Mouse (Mus musculus) gastrocnemius, adult 18-20 months (tissue): Measurements from ENCODE around the gene Slc25a10. TPM values are rescaled to one million over a fixed set of nuclear protein-coding genes. Genes with fewer than 3 reads are reported as not detected.

Experiments
- DNase-seq: peaks from one replicate; pipeline ENCODE4 v3.0.0; 2021; ENCODE audit warnings: low spot score
- total RNA-seq, 2 experiments: library from RNA; stranded (reverse); gene quantifications; 2 replicates each; pipeline ENCODE4 v1.2.3; 2021

Gene Slc25a10
- total RNA-seq, 2 experiments from 2014 or later = 3.3 to 4.5 TPM

- DNase-seq = peak; percentile 89
Measured at GRCm38 (mm10) chr11:120484265-120484981, 7.2 kb upstream of the Slc25a10 start, which contains the start of gene Mrpl12. Gene Mrpl12, plus strand, starts transcription at chr11:120484613.

DNA sequence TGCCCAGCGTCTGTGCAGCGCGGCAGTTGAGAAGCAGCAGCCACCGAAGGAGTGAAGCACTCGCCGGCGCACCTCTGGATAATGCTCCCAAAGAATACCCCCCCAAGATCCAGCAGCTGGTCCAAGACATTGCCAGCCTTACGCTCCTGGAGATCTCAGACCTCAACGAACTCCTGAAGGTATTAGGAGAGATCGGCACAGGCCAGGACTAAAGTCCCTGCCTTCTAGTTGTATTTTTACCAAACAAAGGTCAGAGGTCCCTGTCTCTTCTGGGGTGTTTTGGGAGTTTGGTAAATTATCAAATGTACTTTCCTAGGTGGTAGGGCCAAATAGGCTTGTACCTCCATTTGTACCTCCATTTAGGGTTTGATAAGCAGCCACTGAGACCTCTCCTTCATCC lies 6.4 kb upstream of the Slc25a10 start:
- no peak for DNase-seq

DNA sequence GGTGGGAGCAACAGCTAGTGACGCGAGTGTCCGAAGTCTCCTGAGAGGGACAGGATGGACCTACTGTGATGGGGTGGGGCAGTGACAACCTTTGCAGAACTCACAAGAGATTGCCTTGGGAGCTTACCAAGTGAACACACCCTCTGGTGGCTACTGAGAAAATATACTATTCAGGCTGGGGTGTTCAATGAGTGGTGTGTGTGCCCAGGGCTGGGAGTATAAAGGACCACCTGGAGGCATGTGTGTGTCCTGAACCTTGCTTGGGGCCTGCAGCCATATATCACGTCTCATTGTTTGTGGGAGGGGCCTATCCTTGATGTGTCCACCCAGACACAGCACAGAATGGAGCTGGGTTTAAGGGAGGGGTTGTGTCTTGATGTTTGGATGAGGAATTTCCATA lies 3.1 kb upstream of the Slc25a10 start:
- DNase-seq = no peak

DNA sequence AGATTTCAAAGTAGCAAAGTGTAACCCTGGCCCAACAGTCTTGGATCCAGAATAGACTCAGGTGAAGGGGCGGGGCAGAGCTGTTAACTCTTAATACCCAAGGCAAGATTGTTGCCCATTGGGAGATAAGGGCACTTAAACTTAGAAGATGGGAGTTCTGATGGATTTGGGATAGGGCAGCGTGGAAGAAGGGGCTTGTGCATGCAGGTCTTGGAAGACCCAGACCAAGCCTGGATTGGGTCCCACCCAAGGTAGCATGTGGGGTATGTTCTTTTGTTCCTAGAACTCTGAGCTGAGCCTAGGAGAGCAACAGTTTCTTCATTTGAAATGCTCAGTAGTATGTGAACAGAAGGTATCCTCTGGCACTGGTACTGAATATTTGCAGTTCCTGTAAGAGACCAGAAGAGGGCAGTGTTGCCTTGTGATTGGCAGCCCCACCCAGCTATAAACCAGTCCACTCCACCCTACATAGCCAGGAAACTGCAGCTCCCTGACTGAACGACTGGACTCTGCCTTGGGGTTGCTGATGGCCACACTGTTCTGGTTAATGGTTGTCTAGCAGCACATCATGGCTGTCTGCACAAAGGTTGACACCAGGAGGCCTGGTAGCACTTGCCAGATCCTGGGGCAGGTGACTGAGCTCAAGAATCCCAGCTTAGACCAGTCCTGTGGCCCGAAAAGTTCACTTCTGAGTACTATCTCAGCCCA lies 2.4 kb upstream of the Slc25a10 start:
- peak; percentile 83 for DNase-seq

DNA sequence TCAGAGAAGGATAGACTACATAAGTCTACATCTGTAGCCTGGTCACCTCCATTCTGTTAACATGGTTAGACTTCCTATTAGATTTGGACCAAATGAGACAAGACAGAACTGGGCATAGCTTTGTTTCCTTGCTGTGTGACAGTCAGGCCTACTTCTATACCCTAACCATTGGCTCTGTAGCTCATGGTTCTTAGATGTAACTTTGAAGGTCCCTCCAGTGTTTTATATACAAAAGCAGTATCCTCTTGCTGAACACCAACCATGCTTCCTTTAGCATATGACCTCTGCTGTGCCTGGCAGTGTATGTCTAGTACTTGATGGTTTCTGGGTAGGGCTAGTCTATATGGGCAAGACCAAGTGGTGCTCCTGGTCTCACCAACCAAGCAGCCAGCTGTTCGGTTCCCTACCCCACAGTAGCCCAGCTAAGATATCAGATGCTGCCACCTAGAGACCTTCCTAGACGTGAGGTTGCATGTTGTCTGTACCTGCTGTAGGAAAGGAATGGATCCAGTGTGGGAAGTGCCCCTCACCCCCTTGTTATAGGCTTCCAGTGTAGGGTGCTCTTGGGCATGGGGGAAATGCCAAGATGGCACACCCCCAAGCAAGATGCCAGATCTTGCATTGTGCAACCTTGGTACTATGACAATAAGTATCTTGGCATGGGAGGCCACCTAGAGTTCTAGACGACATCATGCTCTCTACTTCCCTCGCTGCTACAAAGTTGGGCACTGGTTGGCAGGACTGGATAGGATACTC lies 1.2 kb upstream of the Slc25a10 start:
- no peak for DNase-seq

DNA sequence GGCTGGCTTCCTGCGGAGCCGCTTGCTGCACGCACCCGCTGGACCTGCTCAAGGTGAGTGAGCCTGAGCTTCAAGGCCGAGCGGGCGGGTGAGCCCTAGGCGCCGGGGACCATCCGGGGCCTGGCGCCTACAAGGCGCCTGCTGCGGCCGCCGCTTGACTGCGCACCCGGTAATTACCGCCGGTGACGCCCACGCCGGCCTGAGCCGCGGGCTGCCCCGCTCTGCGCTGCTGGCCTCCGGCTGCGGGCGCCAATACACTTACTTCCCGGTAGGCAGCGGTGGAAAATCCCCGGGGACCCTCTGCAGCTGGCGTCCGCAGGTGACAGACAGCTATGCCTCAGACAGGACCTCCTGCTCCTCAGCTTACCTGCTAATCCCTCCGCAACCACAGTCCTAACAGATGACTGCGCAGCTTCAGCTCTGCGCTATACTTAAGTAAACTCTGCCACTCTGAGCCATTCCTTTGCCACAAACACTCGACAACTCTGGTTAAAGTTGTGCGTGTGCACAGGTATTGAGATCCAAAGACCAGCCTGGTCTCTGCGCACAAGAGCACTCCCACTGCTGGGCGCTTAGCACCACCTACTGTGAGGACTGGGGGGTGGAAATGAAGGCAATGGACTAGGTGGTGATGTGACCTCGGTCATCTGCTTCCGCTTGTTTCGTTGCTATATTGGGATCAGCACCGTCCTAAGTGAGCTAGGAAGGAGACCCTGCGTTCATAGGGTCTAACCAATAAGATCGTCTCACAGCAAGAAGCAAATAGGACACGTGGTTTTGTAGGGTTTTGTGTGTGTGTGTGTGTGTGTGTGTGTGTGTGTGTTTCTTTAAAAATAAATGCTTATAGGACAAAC lies 611 bp downstream of the Slc25a10 start:
- peak; percentile 22 for DNase-seq

- DNase-seq = no peak
Measured at GRCm38 (mm10) chr11:120492878-120493203, 1.2 kb downstream of the Slc25a10 start.

DNA sequence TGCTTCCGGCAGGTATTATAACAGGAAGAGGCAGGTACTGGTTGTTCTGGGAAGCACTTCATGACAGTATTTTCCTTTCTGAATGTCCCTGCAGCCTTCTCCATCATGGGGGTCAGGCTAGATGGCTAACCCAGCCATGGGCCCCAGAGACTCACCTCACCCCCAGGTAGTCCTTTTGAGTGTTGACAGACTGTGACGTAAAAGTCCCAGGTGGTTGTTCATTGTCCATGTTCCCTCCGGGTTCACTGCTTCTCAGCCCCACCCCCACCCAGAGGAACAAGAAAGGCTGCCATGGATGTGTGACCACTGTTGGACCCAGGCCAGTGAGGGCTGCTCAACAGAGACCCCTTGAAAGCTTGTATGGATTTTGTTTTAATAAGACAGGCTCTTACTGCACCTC lies 1.7 kb downstream of the Slc25a10 start:
- no peak for DNase-seq

- no peak for DNase-seq
Measured at GRCm38 (mm10) chr11:120493911-120494310, 2.3 kb downstream of the Slc25a10 start.

- no peak for DNase-seq
Measured at GRCm38 (mm10) chr11:120497436-120497835, 5.8 kb downstream of the Slc25a10 start.

DNA sequence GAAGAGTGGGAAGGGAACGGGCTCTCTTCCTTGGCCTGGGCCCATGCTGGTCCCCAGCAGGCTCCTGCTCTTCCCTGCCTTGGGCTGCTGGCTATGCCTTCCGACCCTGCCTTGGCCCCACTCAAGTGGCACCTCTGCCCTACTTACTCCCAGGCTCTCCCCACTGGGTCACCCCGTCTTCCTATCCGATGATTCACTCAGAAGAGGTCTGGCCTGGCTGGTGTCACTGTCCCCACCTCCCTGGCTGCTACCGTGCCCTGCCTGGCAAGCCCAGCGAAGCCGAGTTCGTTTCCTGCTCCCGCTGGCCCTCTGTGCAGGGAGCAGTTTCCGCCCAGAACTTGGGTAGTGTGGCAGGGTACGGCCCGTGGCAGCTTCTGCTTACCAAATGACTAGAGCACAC lies 6.6 kb downstream of the Slc25a10 start:
- DNase-seq = no peak

- DNase-seq = no peak
Measured at GRCm38 (mm10) chr11:120498891-120499290, 7.3 kb downstream of the Slc25a10 start.

GRCm38 (mm10) chr11:120499894-120500293 lies 8.3 kb downstream of the Slc25a10 start:
- no peak for DNase-seq

DNA sequence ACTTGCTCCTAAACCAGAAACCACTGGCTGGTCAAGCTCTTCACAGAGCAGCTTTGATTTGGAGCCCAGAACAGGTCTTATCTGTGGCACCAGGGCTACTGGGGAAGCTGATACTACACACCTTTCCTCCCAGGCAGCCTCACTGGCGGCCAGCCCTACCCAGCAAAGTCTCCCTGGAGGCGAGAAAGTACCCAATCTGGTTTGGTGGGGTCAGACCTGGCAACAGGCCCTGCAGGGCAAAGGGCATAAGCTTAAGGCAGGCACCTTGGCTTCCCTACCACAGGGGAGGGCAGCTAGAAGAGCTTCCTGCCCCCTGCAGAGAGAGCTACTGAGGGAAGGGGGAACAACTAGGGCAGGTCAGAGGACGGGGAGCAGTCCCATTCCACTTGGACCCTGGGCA lies 8.7 kb downstream of the Slc25a10 start:
- no peak for DNase-seq

DNA sequence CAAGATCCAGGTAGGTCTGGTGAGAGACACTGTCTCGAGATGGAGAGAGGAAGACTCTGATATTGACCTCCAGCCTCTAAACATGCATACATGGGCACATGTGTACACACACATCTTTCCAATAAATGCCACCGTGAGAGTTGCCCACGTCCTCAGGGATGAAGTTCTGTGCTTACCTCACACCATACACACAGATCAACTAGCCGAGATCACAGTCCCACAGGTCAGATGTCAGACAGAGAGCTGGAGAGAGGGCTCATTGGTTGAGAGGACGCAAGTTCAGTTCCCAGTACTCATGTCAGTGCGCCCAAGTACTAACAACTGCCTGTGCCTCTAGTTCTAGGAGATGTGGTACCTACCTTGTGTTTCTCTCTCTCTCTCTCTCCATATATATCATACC lies 9.4 kb downstream of the Slc25a10 start:
- no peak for DNase-seq

DNA sequence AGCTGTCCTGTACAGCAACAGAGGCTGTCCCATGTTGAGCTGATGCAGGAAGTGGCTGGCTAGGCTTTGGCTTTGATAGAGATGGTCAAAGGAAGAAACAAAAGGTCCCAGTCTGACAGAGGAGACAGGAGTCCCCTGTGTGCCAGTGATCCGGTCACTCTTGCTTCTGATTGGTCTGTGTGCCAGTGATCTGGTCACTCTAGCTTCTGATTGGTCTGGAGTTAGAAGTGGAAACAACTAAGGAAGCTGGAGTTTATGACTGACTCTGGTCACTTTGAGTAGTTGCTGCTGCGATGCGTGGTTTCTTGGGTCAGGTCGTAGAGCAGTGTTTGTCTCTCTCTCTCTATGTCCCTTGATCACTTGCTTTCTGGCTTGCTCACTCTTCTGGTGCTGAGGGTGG lies 10.1 kb downstream of the Slc25a10 start:
- no peak for DNase-seq

DNA sequence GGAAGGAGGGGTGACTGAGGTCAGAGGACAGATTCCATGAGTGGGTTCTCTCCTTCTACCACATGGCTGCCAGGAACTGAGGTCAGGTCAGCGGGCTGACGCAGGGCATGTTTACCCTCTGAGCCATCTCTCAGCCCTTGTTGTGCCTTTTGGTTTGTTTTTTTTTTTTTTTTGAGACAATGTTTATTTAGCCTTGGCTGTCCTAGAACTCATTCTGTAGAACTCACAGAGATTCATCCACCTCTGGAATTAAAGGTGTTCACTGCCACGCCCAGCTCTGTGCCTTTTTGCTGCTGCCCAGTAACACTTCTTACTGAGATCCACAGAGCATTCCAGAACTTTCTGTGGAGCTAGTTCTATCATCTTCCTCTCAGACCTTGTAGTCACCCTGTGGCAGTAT lies 14.0 kb downstream of the Slc25a10 start:
- no peak for DNase-seq

DNA sequence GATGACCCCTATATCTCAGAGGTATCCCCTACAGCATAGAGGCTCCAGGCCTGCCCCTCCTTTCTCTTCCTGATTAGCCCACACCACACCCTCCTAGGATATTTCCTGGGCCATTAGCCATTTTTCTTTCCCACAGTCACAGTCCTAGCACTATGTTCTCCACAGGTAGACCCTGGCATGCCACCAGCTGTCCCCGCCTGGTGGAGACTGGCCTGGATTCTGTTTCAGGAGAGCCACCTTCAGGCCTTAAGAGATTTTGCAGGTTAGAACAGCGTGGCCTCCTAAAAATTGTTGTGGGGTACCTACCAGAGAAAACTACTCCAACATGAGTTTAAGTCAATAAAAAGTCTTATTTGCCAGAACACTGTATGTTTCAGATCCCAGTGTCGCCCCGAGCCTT lies 15.3 kb downstream of the Slc25a10 start:
- no peak for DNase-seq

DNA sequence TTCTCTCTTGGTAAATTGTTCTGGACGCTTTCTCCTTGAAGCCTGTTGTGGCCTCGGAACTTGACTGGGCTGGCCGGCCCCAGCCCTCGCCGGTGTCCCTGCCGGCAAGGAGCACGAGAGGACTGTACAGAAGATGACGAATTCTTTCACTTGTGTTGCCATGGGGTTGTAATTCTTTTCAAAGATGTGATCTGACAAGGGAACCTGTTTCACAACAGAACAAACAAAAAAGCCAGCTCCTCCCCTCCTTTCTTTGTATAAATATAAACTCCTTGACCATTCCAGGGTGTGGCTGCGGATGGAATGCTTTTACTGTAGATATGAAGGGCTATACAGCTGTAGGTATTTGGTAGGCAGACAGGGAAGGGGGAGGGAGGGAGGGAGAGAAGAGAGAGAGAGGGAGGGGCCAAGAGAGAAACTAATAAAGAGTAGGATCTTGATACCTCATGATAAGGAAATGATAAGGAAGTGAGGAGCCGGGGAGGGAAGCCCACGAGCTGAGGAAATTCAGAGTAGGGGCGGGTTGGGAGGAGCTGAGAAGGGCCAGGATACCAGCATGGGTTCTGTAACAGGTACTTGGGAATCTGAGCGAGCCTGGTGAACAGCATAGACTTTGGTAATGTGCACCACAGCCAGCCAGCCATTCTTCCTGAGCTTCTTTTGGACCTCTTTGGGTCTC lies 16.1 kb downstream of the Slc25a10 start:
- no peak for DNase-seq

- DNase-seq = no peak
Measured at GRCm38 (mm10) chr11:120508290-120508870, 16.7 kb downstream of the Slc25a10 start.

DNA sequence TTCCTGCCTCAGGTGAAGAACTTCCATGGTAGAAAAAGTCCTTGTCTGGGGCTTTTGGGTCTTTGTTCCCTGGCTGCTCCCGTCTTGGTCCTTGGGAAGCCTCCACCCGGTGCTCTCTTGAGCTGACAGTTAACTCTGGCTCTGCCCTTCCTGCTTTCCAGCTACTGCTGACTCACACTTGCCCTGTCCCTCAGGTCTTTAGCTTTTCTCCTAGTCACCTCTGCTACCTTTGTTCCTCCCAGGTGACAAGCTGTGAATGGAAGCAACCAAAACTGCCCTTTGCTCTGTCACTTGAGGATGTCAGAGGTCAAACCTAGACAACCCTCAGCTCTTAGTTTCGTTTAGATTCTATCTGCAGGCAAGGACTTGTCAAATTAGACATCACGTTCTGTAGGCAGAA lies 18.3 kb downstream of the Slc25a10 start:
- DNase-seq = no peak
